Mouse (Mus musculus) stomach, embryonic 15.5 days (tissue): ENCODE results near the gene Adamts7. TPM values are rescaled to one million over a fixed set of nuclear protein-coding genes. Genes with fewer than 3 reads are reported as not detected.

Experiments used
- ATAC-seq: fragments of 200-750 bp; cut with Nextera tagmentation; 2 replicates; pipeline ENCODE4 v1.8.0; 2017; ENCODE audit warnings: low read depth, moderate number of reproducible peaks, moderate TSS enrichment; ENCODE audit not compliant: insufficient read depth, low FRiP score
- H3K27ac ChIP-seq: fragments of 300-500 bp; sonication (generic); 2 replicates; pipeline ENCODE4 v1.5.1; 2015; ENCODE audit warnings: mild to moderate bottlenecking, inconsistent platforms
- H3K27me3 ChIP-seq: fragments of 300-500 bp; sonication (generic); replicated peaks from 2 replicates; pipeline ENCODE4 v1.6.1; 2015; ENCODE audit warnings: inconsistent platforms
- H3K36me3 ChIP-seq: fragments of 300-500 bp; sonication (generic); 2 replicates; pipeline ENCODE4 v1.6.1; 2015; ENCODE audit warnings: inconsistent platforms
- H3K4me1 ChIP-seq: fragments of 300-500 bp; sonication (generic); 2 replicates; pipeline ENCODE4 v1.6.1; 2015; ENCODE audit warnings: inconsistent platforms
- H3K4me2 ChIP-seq: fragments of 300-500 bp; sonication (generic); 2 replicates; pipeline ENCODE4 v1.6.1; 2015; ENCODE audit warnings: mild to moderate bottlenecking, inconsistent platforms
- H3K4me3 ChIP-seq: fragments of 300-500 bp; sonication (generic); replicated peaks from 2 replicates; pipeline ENCODE4 v1.5.1; 2015; ENCODE audit warnings: inconsistent platforms
- H3K9ac ChIP-seq: fragments of 300-500 bp; sonication (generic); 2 replicates; pipeline ENCODE4 v1.6.1; 2015; ENCODE audit warnings: inconsistent platforms
- H3K9me3 ChIP-seq: fragments of 300-500 bp; sonication (generic); 2 replicates; pipeline ENCODE4 v1.6.1; 2016; ENCODE audit warnings: inconsistent platforms
- WGBS: fragments of 180-500 bp; shearing (Covaris S2); methylation state at CpG from one replicate; pipeline ENCODE4 v1.1.7; 2015; 5-methylcytosine and 5-hydroxymethylcytosine counted together
- polyA plus RNA-seq: library from polyadenylated mRNA; unstranded; fragments of >200 nt; fragmentation: Nextera tagmentation; extraction: Ambion mirVana; gene quantifications from 2 replicates; pipeline ENCODE4 v1.2.1, GENCODE M21; 2015

Adamts7 gene
- polyA plus RNA-seq, 1 experiment from 2014 or later, result 13.1 TPM

GRCm38 (mm10) chr9:90226742-90227096, 63.9 kb downstream of the Adamts7 start:
- no peak overlapping the region for H3K4me2 ChIP-seq
- no peak for ATAC-seq
- H3K27ac ChIP-seq, result 0 out of 2 replicates have a peak overlapping the region, but pooled peaks have one; percentile 21
- H3K9me3 ChIP-seq, result no peaks in the 10 kb centered on the region
- H3K4me1 ChIP-seq, result no peaks in the 10 kb centered on the region
- WGBS, result 87% methylated on average over 2 of the region's 2 CpGs
- peaks cover 28% of the 10 kb centered on the region for H3K36me3 ChIP-seq
- no peaks in the 10 kb centered on the region for H3K27me3 ChIP-seq
- no peak overlapping the region for H3K4me3 ChIP-seq
- H3K9ac ChIP-seq, result no peak overlapping the region

- no peak overlapping the region for H3K4me3 ChIP-seq
- WGBS, result 75% methylated on average over 12 of the region's 12 CpGs
- H3K4me1 ChIP-seq, result no peaks in the 10 kb centered on the region
- H3K27ac ChIP-seq, result 0 out of 2 replicates have a peak overlapping the region, but pooled peaks have one; percentile 21
- H3K4me2 ChIP-seq, result no peak overlapping the region
- no peak for ATAC-seq
- peaks cover 23% of the 10 kb centered on the region for H3K36me3 ChIP-seq
- H3K27me3 ChIP-seq, result no peaks in the 10 kb centered on the region
- H3K9me3 ChIP-seq, result no peaks in the 10 kb centered on the region
- no peak overlapping the region for H3K9ac ChIP-seq
These were observed 64.3 kb downstream of the Adamts7 start for GRCm38 (mm10) chr9:90227171-90227570.

- no peak overlapping the region for H3K9ac ChIP-seq
- no peaks in the 10 kb centered on the region for H3K27me3 ChIP-seq
- WGBS, result 75% methylated on average over 8 of the region's 8 CpGs
- no peak overlapping the region for H3K4me2 ChIP-seq
- no peak overlapping the region for H3K27ac ChIP-seq
- H3K4me1 ChIP-seq, result no peaks in the 10 kb centered on the region
- H3K9me3 ChIP-seq, result no peaks in the 10 kb centered on the region
- H3K36me3 ChIP-seq, result peaks cover 3% of the 10 kb centered on the region; the same call in 1 of the 2 replicates
- ATAC-seq, result no peak
- no peak overlapping the region for H3K4me3 ChIP-seq
These were observed 70.2 kb downstream of the Adamts7 start for GRCm38 (mm10) chr9:90232781-90233690.

- H3K9ac ChIP-seq, result no peak overlapping the region
- 89% methylated on average over 5 of the region's 5 CpGs for WGBS
- H3K27ac ChIP-seq, result no peak overlapping the region
- no peak overlapping the region for H3K4me2 ChIP-seq
- ATAC-seq, result no peak
- H3K9me3 ChIP-seq, result no peaks in the 10 kb centered on the region
- no peaks in the 10 kb centered on the region for H3K36me3 ChIP-seq
- no peaks in the 10 kb centered on the region for H3K4me1 ChIP-seq
- H3K4me3 ChIP-seq, result no peak overlapping the region
- no peaks in the 10 kb centered on the region for H3K27me3 ChIP-seq
These were observed 71.1 kb downstream of the Adamts7 start for GRCm38 (mm10) chr9:90233906-90234419.

GRCm38 (mm10) chr9:90234786-90235185, 71.9 kb downstream of the Adamts7 start:
- H3K4me1 ChIP-seq, result no peaks in the 10 kb centered on the region
- no peak for ATAC-seq
- H3K4me2 ChIP-seq, result no peak overlapping the region
- no peaks in the 10 kb centered on the region for H3K9me3 ChIP-seq
- 82% methylated on average over 5 of the region's 5 CpGs for WGBS
- H3K4me3 ChIP-seq, result no peak overlapping the region
- no peaks in the 10 kb centered on the region for H3K36me3 ChIP-seq
- H3K27me3 ChIP-seq, result no peaks in the 10 kb centered on the region
- H3K27ac ChIP-seq, result no peak overlapping the region
- no peak overlapping the region for H3K9ac ChIP-seq

- H3K4me2 ChIP-seq, result no peak overlapping the region
- H3K27ac ChIP-seq, result no peak overlapping the region
- H3K9ac ChIP-seq, result no peak overlapping the region
- H3K4me1 ChIP-seq, result no peaks in the 10 kb centered on the region
- 53% methylated on average over 10 of the region's 10 CpGs for WGBS
- no peaks in the 10 kb centered on the region for H3K27me3 ChIP-seq
- ATAC-seq, result 0 out of 2 replicates have a peak, but pooled peaks have one; percentile 19
- no peaks in the 10 kb centered on the region for H3K9me3 ChIP-seq
- H3K36me3 ChIP-seq, result no peaks in the 10 kb centered on the region
- H3K4me3 ChIP-seq, result no peak overlapping the region
These were observed 72.5 kb downstream of the Adamts7 start for GRCm38 (mm10) chr9:90235258-90235882.

- Histone ChIP-seq H3K9ac (no peak overlapping the region), H3K4me2 (no peak overlapping the region), H3K4me1 (no peaks in the 10 kb centered on the region), H3K27ac (peak overlapping the region; percentile 46; the same call in 1 of the 2 replicates), H3K4me3 (no peak overlapping the region), H3K36me3 (no peaks in the 10 kb centered on the region), H3K27me3 (no peaks in the 10 kb centered on the region), H3K9me3 (no peaks in the 10 kb centered on the region)
- WGBS, result 85% methylated on average over 5 of the region's 5 CpGs
- no peak for ATAC-seq
These were observed 73.9 kb downstream of the Adamts7 start for GRCm38 (mm10) chr9:90236817-90237216.

GRCm38 (mm10) chr9:90237232-90238062, 74.6 kb downstream of the Adamts7 start:
- Histone ChIP-seq H3K36me3 (no peaks in the 10 kb centered on the region), H3K27me3 (no peaks in the 10 kb centered on the region), H3K4me3 (no peak overlapping the region), H3K9me3 (no peaks in the 10 kb centered on the region), H3K4me2 (no peak overlapping the region), H3K4me1 (no peaks in the 10 kb centered on the region), H3K27ac (peak overlapping the region; percentile 46; the same call in 1 of the 2 replicates), H3K9ac (no peak overlapping the region)
- WGBS, result 66% methylated on average over 9 of the region's 9 CpGs
- peak; percentile 93 for ATAC-seq

- no peaks in the 10 kb centered on the region for H3K4me1 ChIP-seq
- no peak overlapping the region for H3K4me2 ChIP-seq
- no peak overlapping the region for H3K27ac ChIP-seq
- H3K27me3 ChIP-seq, result no peaks in the 10 kb centered on the region
- no peak overlapping the region for H3K4me3 ChIP-seq
- WGBS, result 53% methylated on average over 4 of the region's 4 CpGs
- no peak overlapping the region for H3K9ac ChIP-seq
- no peaks in the 10 kb centered on the region for H3K9me3 ChIP-seq
- H3K36me3 ChIP-seq, result no peaks in the 10 kb centered on the region
- no peak for ATAC-seq
These were observed 77.7 kb downstream of the Adamts7 start for GRCm38 (mm10) chr9:90240560-90240959.

GRCm38 (mm10) chr9:90241041-90241440, 78.2 kb downstream of the Adamts7 start:
- H3K9me3 ChIP-seq, result no peaks in the 10 kb centered on the region
- 66% methylated on average over 6 of the region's 6 CpGs for whole genome bisulfite sequencing
- H3K27me3 ChIP-seq, result no peaks in the 10 kb centered on the region
- no peak overlapping the region for H3K9ac ChIP-seq
- H3K4me1 ChIP-seq, result no peaks in the 10 kb centered on the region
- no peak overlapping the region for H3K27ac ChIP-seq
- ATAC-seq, result no peak
- H3K4me2 ChIP-seq, result no peak overlapping the region
- no peak overlapping the region for H3K4me3 ChIP-seq
- no peaks in the 10 kb centered on the region for H3K36me3 ChIP-seq

- no peak overlapping the region for H3K27ac ChIP-seq
- H3K27me3 ChIP-seq, result no peaks in the 10 kb centered on the region
- ATAC-seq, result no peak
- H3K9me3 ChIP-seq, result no peaks in the 10 kb centered on the region
- H3K36me3 ChIP-seq, result 0 out of 2 replicates have a peak, but pooled peaks cover 2% of the 10 kb centered on the region
- no peak overlapping the region for H3K4me2 ChIP-seq
- 71% methylated on average over 7 of the region's 7 CpGs for WGBS
- no peaks in the 10 kb centered on the region for H3K4me1 ChIP-seq
- no peak overlapping the region for H3K4me3 ChIP-seq
- H3K9ac ChIP-seq, result no peak overlapping the region
These were observed 78.7 kb downstream of the Adamts7 start for GRCm38 (mm10) chr9:90241618-90242017.
